Mouse (Mus musculus): ENCODE data around the gene Plekhg2.

Plekhg2 gene

DNA sequence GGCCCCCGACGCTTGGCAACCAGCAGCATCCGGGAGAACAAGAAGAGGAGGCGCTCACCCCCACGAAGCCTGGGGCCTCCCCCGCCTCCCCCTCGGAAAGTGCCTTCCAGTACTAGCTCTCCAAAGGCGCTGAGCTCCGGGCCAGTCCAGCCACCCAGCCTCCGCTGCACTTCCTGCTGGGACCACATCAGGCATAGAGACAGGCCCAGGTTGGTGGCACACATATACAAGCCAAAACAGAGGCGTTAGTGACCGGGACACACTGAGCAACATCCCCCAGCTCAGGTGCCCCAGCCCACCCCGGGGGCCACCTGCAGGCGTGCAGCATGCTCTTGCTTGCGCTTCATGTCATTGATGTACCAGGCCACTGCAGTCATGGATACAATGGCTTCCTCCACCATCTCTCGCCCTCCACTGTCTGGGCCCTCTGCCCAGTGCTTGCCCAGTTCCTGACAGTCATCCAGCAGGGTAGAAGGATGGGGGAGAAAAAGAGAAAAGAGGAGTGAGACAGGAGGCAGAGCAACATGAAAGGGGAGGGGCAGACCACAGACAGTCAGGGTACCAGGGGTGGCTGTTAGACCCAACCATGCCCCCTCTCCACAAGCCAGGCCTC is 4.6 kb downstream of the Plekhg2 start:
- no peak for DNase-seq (ENCODE audit: low spot score in 2 of 2)

DNA sequence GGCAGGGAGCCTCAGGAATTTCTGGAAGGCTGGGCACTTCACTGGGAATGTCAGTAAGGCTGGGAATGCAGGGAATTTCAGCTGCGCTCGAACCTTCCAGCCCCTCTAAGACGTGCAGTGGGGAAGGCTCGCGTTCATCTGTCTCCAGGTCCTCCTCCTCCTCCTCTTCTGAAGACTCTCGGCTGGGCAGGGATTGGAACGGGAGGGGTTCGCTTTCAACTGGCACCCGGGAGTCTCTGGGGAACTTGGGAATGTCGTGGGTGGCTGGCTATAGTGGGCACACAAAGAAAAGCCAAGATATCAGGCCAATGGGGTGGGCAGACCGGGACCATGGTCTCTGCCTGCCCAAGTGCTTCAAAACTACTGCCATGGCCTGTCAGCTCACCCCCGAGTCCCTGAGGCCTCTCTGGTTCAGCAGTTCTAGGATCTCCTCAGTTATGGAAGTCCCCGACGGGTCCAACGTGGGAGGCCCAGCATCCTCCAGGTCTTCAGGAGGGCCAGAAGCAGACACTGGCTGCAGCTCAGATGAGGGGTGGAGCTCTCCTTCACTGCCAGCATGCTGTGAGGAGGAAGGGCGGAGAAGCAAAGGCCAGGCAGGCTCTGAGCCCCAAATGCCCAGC is 9.8 kb downstream of the Plekhg2 start:
- no peak for DNase-seq (ENCODE audit: low spot score in 2 of 2)

DNA sequence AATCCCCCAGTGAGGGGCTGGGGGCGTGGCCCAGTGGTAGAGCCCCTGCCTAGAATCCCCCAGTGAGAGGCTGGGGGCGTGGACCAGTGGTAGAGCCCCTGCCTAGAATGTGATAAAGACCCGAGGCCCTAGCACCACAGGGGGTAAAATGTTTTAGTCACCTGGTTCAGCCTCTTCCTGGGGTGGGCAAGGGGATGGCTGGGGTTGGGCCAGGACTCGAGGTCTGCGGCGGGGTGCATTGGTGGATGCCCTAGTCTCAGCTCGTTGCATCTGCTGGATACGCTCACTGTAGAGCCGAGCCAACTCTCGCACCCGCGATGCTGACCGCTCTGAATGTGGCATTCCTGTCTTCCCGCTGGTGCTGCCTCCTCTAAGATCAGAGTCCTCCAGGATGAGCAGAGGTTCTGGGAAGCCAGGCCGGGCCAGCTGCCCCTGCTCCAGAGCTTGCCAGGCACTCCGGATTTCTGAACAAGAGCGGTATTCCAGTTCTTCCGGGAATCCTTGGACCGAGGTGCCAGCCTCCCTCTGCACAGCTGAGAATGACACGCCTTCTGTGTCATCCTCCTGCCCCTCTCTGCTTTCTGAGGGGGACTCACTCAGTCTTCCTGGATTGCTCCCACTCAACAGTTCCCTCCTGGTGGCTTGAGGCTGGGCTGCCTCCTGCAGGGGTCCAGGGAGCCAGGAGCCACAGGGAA is 10.6 kb downstream of the Plekhg2 start:
- DNase-seq (ENCODE audit: low spot score in 2 of 2), result no peak

DNA sequence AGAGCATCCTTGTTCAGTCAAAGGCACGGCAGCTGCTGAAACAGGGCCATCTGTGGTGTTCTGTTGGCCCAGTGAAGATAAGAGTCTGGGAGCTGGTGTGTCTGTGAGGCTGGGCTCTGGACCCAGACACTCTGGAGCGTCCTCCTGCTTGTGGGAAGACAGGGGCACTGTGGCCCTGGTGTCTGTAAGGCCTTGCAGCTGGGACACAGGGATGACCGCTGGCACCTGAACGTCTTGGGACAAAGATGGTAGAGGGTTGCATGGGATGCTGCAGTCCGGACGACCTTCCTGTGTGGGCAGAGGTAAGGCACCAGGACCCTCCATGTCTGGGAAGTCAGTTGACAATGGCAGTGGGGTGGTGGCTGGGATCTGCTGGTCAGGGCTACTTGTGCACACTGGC is 12.1 kb downstream of the Plekhg2 start:
- no peak for DNase-seq (ENCODE audit: low spot score in 2 of 2)

DNA sequence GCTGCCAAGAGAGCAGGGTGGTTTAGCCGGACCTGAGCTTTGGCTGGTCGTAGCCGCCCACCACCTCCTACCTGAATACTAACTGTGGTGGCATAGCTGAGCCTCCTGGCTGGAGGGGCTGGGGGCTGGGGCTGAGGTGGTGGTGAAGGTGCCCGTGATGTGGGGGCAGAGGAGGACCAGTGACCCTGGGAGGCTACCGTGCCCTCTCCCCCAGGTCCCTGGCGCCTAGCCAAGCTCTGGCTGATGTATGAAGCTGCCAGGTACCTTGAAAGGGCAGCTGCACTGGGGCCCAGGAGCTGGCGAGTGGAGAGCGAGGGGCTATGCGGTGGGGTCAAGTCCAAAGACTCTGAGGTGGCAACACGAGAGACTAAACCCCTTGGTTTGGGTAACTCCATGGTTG is 12.5 kb downstream of the Plekhg2 start:
- no peak for DNase-seq (ENCODE audit: low spot score in 2 of 2)

DNA sequence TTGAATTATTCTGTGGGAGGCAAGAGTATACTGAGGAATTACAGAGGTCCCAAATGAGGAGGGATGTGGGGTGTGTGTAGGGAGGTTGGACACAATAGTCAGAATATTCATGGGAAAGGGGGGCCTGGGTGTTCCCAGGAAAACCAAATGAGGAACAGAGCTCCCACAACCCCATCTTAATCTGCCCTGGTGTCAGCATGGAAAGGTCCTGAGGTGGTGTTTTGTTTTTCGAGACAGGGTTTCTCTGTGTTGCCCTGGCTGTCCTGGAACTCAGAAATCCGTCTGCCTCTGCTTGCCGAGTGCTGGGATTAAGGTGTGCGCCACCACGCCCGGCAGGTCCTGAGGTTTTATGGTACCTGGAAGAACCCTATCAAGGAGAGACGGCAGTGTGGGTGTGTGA is 14.0 kb downstream of the Plekhg2 start:
- DNase-seq (ENCODE audit: low spot score in 2 of 2), result no peak

DNA sequence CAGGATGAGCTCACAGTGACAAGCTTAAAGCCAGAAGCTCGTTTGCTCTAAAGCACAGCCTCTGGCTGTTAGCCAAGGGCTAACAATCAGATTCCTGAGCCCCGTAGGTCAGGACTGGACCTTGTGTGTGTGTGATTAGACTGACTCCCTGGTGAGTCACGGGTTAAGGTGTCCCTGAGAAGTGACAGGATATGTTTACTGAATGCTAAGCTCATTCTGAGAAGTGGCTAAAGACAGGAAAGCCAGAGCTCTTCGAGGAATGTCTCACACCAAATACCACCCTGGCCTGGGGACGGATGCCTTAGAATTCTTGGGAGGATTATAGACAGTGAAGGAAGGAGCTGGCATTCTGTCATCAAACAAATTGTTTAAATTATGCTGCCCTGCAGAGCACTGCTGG is 14.4 kb downstream of the Plekhg2 start:
- DNase-seq (ENCODE audit: low spot score in 2 of 2), result no peak

DNA sequence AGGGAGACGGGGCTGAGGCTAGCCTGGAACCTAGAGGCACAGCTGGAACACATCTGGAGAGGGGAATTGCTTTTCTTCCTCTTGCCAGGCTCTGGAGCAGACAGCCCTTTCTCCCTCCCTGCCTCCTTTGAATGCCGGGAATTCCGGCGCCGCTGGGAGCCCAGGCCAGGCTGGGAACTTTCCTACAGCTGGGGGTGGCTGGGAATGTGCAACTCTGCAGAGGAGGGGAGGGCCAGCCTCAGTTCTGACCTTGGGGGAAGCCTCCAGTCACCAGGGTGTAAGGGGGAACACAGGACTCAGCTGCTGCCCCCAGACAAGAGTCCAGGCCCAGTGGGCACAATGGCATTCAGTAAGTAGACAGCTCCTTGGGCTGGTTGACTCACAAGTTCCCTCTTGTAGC is 15.4 kb downstream of the Plekhg2 start:
- DNase-seq (ENCODE audit: low spot score in 2 of 2), result no peak

DNA sequence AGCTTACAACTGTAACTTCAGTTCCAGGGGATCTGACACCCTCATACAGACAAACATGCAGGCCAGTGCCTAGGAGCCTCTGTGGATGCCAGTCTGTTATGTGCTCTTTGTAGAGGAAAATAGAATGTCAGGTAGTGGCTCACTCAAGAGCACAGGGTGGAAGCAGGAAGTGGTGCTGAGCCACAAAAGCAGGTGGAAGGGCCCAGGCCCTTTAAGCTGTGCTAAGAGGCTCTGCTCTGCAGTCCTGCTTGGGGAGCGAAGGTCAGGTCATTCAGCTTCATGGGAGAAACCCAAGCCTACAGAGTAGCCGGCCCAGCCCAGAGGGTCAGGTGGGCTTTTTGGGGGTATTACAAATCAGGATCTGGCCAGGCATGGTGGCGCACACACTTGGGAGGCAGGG is 17.2 kb downstream of the Plekhg2 start:
- no peak for DNase-seq (ENCODE audit: low spot score in 2 of 2)

DNA sequence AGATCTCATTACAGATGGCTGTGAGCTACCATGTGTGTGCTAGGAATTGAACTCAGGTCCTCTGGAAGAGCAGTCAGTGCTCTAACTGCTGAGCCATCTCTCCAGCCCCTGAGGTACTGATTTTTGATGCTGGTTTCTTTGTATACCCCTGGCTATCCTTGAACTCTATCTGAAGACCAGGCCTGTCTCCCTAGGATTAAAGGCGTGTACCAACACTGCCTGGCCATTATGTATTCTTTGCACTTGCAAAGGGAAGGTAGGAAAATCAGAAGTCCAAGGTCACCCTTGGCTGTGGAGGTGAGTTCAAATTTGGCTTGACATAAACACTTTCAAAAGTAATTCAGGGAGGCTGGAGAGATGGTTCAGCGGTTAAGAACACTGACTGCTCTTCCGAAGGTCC is 17.8 kb downstream of the Plekhg2 start:
- DNase-seq (ENCODE audit: low spot score in 2 of 2), result no peak

DNA sequence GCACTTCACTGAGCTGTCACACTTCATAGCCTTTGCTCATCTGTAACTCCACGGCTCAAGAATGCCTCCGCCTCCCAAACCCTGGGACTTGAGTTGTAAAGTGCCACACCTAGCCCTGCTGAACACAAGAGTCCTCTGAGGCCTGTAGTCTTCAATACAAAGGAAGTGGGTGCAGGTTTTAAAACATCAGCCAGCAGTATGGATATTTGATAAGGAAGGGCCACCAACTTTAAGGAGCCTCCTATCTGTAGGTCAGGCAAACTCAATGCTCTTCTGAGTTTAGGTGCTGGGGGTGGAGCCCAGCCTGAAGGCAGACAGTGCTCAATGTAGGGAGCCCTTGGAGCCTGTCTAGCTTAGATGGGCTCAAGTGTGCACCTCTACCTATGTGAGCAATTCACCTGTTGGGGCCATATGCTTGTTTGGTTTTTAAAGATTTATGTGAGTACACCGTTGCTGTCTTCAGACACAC is 18.3 kb downstream of the Plekhg2 start:
- DNase-seq (ENCODE audit: low spot score in 2 of 2), result no peak

DNA sequence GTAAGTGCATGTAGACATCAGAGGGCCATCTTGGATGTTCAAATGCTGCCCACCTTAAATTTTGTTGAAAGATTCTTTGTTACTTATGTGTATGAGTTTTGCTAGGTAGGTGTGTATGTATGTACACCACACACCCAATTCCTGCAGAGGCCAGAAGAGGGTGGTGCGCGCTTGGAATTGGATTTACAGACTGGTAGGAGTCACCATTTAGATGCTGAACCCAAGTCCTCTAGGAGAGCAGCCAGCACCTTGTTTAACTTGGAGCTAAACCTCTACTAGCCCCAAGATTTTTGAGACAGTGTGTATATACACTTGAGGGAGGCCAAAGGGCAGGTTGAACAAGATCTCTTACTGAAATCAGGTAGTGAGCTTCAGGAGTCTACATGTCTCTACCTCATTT is 19.1 kb downstream of the Plekhg2 start:
- DNase-seq (ENCODE audit: low spot score in 2 of 2), result no peak

DNA sequence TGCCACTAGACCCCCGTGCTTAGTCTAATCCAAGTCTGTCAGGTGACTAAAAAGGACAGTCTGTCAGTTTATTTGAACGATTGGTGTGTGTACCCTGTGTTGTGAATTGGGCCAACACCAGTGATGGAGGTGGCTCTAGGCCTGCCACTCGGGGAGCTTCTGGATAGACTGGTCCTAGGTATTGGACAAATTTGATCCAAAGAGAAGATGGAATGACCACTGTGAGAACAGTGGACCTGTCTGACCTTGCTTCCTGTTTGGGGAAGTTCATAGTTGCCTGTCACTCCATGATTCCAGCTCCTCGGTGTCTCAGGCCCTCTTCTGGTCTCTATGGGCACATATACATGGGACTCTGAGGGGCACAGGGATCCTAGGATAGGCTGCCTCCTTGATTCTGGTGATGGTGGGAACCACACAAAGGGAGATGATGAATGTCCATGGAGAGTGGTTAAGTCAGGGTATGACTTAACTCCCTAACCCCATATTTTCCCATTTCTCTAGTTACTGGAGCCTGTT is 20.7 kb downstream of the Plekhg2 start:
- DNase-seq (ENCODE audit: low spot score in 2 of 2), result no peak

DNA sequence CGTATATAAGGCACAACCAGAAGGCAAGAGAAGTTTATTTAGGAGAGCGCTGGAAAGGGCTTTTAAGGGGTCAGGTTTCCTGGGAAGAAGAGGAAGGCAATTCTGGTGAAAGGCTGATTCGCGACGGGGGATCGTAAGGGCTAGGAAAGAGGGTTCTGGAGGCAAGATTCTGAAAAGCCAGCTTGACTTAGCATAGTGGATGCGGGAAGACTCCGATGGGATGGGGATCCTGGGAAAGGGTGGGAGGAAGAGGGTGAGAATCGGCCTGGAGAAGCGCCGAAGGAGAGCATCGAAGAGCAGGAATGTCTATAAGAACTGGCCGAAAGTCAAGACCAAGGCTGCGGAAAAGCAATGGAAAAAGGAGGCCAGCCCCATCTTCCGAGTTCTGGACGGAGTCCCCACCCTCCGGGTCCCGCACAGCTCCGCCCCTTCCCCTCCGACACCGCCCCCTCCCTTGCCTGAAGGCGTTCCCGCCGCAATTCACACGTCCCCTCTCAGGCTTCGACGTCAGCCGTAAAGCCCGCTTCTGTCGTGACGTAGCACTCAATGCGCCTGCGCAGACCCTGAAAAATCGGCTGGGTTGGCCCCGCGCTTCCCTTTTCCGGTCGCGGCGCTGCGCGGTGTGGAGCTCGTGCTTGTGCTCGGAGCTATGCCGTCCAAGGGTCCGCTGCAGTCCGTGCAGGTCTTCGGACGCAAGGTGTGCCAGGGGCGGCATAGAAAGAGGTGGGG is 22.1 kb downstream of the Plekhg2 start, which contains the start of gene Rps16:
TSS of gene Rps16 (plus strand) at position 498 of the 729 bp plus-strand sequence.
- peak; percentile 95 to 96 for DNase-seq (ENCODE audit: low spot score in 2 of 2)

DNA sequence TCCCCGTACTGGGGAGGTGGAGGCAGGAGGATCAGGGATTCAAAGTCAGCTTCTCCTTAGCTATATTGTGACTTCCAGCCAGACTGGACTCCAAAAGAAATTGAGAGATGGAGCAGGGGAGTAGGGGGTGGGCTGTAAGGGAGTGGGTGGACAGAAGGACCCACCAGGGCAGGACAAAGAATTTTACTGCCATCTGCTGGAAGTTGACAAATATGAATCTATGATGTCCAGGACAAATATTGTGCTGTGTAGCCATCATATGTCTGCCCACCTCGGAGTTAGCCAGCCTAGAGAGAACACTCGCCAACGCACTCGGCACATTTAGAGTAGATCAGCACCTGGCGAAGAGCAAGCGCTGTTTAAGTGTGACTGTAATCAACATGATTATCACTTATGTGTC is 23.8 kb downstream of the Plekhg2 start:
- DNase-seq (ENCODE audit: low spot score in 2 of 2), result no peak

DNA sequence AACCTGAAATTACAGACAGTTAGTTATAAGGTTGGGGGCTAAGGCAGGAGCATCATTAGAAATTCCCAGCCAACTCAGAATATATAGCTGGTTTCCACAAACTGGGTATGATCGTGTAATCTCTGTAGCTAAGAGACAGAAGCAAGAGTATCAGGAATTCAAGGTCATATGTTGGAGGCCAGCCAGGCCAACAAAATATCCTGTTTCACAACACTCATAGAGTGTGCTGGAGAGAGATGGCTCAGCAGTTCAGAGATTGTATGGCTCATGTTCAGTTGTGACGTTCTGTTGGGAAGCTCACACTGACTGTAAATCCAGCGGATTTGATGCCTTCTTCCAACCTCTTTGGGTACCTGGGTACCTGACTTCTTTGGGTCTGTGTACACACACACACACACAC is 24.7 kb downstream of the Plekhg2 start:
- DNase-seq (ENCODE audit: low spot score in 2 of 2), result no peak

DNA sequence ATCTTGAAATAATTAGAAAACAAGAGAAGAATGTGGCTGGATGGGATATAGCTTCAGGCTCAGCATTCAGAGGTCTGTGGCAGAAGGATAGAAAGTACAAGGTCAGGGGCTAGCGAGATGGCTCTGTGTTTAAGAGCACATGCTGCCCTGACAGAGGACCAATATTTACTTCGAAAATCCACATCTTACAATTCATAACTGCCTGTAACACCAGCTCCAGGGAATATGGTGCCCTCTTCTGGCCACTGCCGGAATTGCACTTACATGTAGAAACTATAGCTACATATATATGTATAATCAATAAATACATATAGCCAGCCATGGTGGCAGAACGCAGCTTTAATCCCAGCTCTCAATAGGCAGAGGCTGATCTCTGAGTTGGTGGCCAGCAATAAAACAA is 27.8 kb downstream of the Plekhg2 start:
- DNase-seq (ENCODE audit: low spot score in 2 of 2), result peak; percentile 39 to 57

DNA sequence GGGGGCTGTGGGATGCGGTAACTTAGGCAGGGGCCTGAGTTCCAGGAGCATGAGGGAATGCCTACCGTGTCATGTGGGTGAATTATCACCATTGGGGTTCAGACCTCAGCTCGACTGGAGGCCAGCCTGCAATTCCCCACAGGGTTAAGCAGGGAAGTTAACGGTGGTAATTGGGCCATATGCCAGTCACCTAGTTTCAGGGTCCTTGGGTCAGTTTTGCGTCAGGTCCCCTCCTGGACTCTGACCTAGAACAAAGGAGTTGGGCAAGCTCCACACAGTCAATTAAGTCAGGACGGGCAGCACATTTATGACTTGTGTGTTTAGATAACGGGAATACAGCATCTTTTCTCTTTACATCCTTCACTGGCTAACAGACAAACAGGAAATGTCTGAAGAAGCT is 31.0 kb downstream of the Plekhg2 start:
- no peak for DNase-seq (ENCODE audit: low spot score in 2 of 2)

DNA sequence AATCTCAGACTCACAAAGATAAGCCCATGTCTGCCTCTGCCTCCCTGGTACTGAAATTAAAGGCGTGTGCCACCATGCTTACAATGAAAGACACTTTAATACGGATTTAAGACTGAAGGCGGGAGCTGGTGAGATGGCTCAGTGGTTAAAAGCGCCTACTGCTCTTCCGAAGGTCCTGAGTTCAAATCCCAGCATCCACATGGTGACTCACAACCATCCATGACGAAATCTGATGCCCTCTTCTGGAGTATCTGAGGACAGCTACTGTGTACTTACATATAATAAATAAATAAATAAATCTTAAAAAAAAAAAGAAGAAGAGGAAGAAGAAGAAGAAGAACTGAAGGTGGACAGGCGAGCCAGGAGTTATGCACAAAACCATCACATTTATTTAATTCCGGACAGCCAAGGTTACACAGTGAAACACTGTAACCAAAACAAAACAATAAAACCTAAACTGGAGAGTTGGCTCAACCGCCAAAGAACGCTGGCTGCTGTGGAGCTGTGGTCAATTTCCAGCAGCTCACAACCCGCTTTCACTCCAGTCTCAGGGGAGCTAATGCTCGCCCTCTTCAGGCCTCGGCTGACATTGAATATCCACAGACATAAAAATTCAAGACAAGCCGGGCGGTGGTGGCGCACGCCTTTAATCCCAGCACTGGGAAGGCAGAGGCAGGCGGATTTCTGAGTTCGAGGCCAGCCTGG is 33.0 kb downstream of the Plekhg2 start:
- no peak for DNase-seq (ENCODE audit: low spot score in 2 of 2)

DNA sequence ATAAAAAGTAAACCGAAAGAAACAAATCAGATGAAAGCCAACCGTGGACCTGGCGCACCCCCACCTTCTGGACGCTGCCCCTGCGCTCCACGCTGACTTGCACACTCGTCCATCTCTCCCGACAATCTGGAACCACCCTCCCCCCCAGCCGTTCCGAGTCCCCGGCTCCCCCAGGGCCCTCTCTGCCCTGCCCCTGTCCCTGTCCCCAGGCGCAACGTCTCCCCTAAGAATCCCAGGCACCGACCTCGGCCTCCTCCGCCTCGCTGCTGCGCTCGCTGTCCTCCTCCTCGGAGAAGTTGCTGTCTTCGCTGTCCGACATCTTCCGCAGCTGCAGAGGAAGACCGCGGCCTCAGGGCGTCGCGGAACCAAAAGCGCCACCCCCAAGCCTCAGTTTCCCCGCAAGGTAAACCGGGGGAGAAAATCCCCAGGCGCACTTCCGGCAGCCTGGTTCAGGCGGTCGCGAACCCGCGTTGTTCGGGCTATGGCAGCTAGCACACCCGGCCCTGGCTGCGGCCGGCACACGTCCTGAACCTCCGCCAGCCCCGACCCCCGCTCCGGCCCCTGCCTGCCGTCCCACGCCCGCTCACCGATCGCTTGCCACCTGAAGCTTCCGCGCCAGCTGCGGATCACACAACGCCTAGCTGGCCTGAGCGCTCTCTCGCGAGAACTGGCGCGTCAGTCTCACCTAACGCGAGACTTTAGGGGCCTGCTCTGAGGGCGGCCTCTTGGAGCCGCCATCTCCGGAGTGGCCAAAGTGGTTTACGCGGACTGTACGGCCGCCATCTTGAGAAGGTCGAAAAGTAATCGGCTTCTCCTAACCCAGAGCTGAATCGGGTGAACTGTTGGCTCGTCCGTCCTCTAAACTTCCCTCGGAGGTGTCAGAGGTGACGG is 34.0 kb downstream of the Plekhg2 start, which contains the start of gene Supt5:
TSS of gene Supt5 (minus strand) at position 639 of the 891 bp plus-strand sequence.
- DNase-seq (ENCODE audit: low spot score in 2 of 2), result peak; percentile 93

DNA sequence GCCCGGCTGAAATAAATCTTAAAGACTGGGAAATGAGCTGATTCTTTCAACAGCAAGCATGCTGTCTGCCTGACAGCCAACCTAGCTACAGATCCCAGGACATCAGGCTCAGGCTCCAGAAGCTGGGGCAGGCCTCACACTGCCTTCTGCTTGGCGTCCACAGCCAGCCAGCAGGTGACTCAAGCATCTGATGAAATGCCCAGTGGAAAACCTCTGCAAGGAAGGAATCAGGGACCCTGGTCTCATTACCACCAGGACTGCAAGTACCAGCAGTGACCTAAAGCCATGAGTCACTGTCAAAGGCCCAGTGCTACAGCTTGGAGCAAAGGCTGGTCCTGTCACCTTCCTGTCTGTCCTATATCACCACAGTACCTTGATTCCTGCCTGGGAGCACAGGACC is 36.9 kb downstream of the Plekhg2 start:
- DNase-seq (ENCODE audit: low spot score in 2 of 2), result no peak
